Mouse (Mus musculus) stomach, embryonic 14.5 days (tissue): Measurements from ENCODE around the gene Ncmap. TPM values are rescaled to one million over a fixed set of nuclear protein-coding genes. Genes with fewer than 3 reads are reported as not detected.
"Not testable (repeated sequence)": the region's sequence is repeated elsewhere in the genome, so short reads cannot be mapped to it uniquely, and the experiment has no call there.

Experiments used
- ATAC-seq: fragments of 200-750 bp; cut with Nextera tagmentation; 2 replicates; pipeline ENCODE4 v1.8.0; 2017; ENCODE audit warnings: low read depth, moderate TSS enrichment; ENCODE audit not compliant: insufficient number of reproducible peaks, insufficient read depth, low FRiP score
- H3K27ac ChIP-seq: fragments of 300-500 bp; sonication (generic); 2 replicates; pipeline ENCODE4 v1.5.1; 2014; ENCODE audit warnings: mild to moderate bottlenecking, low read length, moderate library complexity, mixed read lengths
- H3K27me3 ChIP-seq: fragments of 300-500 bp; sonication (generic); 2 replicates; pipeline ENCODE4 v1.6.1; 2014; ENCODE audit warnings: low read length, control low read depth, mixed read lengths; ENCODE audit not compliant: control insufficient read depth, insufficient read depth
- H3K36me3 ChIP-seq: fragments of 300-500 bp; sonication (generic); 2 replicates; pipeline ENCODE4 v1.6.1; 2014; ENCODE audit warnings: mild to moderate bottlenecking, control low read depth, low read length, moderate library complexity, mixed read lengths; ENCODE audit not compliant: control insufficient read depth, insufficient read depth
- H3K4me1 ChIP-seq: fragments of 300-500 bp; sonication (generic); 2 replicates; pipeline ENCODE4 v1.6.1; 2014; ENCODE audit warnings: low read length, control low read depth, mixed read lengths; ENCODE audit not compliant: control insufficient read depth, insufficient read depth
- H3K4me2 ChIP-seq: fragments of 300-500 bp; sonication (generic); replicated peaks from 2 replicates; pipeline ENCODE4 v1.6.1; 2014; ENCODE audit warnings: low read depth, low read length, control low read depth
- H3K4me3 ChIP-seq: fragments of 300-500 bp; sonication (generic); 2 replicates; pipeline ENCODE4 v1.5.1; 2014; ENCODE audit warnings: low read depth, low read length, control low read depth
- H3K9ac ChIP-seq: fragments of 300-500 bp; sonication (generic); replicated peaks from 2 replicates; pipeline ENCODE4 v1.6.1; 2014; ENCODE audit warnings: low read depth, mild to moderate bottlenecking, control low read depth, low read length, moderate library complexity, mixed read lengths
- H3K9me3 ChIP-seq: fragments of 300-500 bp; sonication (generic); 2 replicates; pipeline ENCODE4 v1.6.1; 2016; ENCODE audit warnings: low read depth, low read length, control low read depth; ENCODE audit not compliant: control insufficient read depth
- WGBS: fragments of 180-500 bp; shearing (Covaris S2); extraction: QIAGEN DNeasy Blood & Tissue Kit; methylation state at CpG from one replicate; pipeline ENCODE4 v1.1.7; 2014; 5-methylcytosine and 5-hydroxymethylcytosine counted together
- polyA plus RNA-seq: library from polyadenylated mRNA; unstranded; fragments of >200 nt; fragmentation: Nextera tagmentation; extraction: Ambion mirVana; gene quantifications from 2 replicates; pipeline ENCODE4 v1.2.1, GENCODE M21; 2014

Ncmap gene
- polyA plus RNA-seq, 1 experiment from 2014 or later: 21.1 TPM

DNA sequence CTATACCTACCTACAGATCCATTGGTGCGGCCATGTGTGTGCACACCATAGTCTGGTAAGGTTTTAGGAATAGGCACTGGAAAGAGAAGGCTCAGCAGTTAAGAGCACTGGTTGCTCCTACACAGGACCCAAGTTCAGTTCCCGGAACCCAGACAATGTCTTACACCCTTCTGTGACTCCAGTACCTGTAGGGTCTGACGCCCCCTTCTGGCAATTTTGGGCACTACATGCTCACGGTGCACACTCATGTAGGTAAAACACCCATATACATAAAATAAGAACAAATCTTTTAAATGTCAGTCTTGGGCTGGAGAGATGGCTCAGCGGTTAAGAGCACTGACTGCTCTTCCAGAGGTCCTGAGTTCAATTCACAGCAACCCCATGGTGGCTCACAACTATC, 24.7 kb downstream of the Ncmap start:
- Histone ChIP-seq H3K36me3 (no peaks in the 10 kb centered on the region), H3K4me3 (no peak overlapping the region), H3K9me3 (no peaks in the 10 kb centered on the region), H3K27me3 (no peaks in the 10 kb centered on the region), H3K27ac (no peak overlapping the region), H3K9ac (no peak overlapping the region), H3K4me2 (no peak overlapping the region), H3K4me1 (no peaks in the 10 kb centered on the region)
- no peak for ATAC-seq
- 76% methylated on average over 5 of the region's 5 CpGs for WGBS

DNA sequence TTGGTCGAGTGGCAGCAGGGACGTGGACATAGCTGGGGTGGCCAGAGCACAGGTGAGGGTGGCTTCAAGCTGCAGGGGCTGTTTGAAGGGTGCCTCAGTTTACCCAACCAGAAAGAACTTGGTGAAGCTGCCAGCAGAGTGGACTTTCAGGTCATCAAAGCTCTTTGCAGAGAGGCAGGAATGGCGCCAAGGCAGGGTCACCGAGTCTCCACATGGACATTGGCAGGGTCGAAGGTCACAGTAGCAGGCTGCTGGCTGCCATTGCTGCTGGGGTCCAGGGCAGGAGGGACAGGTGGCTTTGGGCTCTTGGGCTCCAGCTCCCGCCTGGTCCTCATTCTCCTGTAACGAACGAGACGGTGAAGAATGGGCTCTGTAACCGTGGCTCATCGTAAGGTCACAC, 27.7 kb downstream of the Ncmap start:
- ATAC-seq: no peak
- no peak overlapping the region for H3K27ac ChIP-seq
- H3K4me2 ChIP-seq: no peak overlapping the region
- no peak overlapping the region for H3K4me3 ChIP-seq
- H3K27me3 ChIP-seq: no peaks in the 10 kb centered on the region
- no peaks in the 10 kb centered on the region for H3K4me1 ChIP-seq
- no peaks in the 10 kb centered on the region for H3K9me3 ChIP-seq
- H3K9ac ChIP-seq: no peak overlapping the region
- H3K36me3 ChIP-seq: no peaks in the 10 kb centered on the region
- WGBS: 71% methylated on average over 11 of the region's 11 CpGs

DNA sequence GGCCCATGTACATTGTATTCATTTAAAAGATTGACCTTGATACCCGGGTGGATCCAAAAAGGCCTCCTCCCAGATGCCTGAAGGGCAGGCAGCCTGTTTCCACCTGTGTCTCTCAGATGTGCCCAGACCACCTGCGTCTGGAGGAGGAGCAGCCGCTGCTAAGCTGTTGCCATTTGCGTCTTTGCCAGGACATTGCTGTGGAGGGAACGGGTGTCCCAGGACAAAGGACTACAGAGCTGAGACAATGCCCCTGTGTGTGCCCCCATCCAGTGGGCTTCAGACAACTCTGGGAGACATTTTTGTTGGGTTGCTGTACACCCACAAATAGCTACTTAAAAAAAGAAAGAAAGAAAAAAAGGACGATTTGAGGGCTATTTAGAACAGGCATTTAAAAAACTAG, 35.2 kb downstream of the Ncmap start:
- 34% methylated on average over 6 of the region's 6 CpGs for WGBS
- H3K27ac ChIP-seq: no peak overlapping the region
- H3K4me3 ChIP-seq: no peak overlapping the region
- H3K9me3 ChIP-seq: no peaks in the 10 kb centered on the region
- H3K36me3 ChIP-seq: no peaks in the 10 kb centered on the region
- no peaks in the 10 kb centered on the region for H3K27me3 ChIP-seq
- H3K4me2 ChIP-seq: no peak overlapping the region
- ATAC-seq: no peak
- no peaks in the 10 kb centered on the region for H3K4me1 ChIP-seq
- no peak overlapping the region for H3K9ac ChIP-seq

DNA sequence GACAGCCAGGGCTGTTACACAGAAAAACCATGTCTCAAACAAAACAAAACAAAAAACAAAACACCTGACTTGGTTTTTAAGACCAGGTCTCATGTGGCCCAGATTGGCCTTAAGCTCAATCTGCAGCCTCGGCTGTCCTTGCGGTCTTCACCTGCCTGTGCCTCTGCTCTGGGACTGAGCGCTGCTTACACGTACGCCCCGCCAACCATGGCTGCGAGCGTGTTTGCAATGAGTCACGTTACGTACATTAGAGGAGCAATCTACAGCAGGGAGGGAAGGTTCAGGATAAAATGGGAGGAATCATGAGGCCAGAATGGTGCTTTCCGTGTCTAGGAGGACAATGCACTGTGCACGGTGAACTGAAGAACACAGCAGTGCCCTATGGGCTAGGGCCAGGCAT, 36.3 kb downstream of the Ncmap start:
- ATAC-seq: no peak
- WGBS: 90% methylated on average over 12 of the region's 12 CpGs

DNA sequence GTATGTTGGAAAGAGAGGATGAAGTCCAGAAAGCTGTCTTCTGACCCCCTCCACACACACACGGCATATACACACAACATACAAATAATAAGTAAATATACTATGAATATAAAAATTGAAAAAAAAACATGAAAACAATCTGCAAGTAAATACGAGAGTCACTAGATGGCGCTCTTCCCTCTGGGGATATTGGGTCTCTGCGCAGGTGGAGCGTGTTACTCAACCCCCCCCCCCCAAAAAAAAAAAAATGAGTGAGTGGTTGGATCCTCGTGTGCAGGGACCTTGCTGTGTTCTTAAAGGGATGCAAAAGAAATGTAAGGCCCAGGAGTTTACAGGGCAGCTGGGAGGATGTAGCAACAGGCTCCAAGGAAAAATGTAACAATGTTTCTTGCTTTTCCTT, 39.3 kb downstream of the Ncmap start:
- 1% methylated on average over 6 of the region's 6 CpGs for WGBS
- H3K4me1 ChIP-seq: peaks cover 7% of the 10 kb centered on the region; the same call in 1 of the 2 replicates
- H3K9me3 ChIP-seq: no peaks in the 10 kb centered on the region
- no peaks in the 10 kb centered on the region for H3K27me3 ChIP-seq
- no peak overlapping the region for H3K4me3 ChIP-seq
- H3K4me2 ChIP-seq: no peak overlapping the region
- no peak for ATAC-seq
- no peak overlapping the region for H3K27ac ChIP-seq
- H3K9ac ChIP-seq: no peak overlapping the region
- H3K36me3 ChIP-seq: no peaks in the 10 kb centered on the region

More for the DNA sequence above, 36.3 kb downstream of the Ncmap start:
- Histone ChIP-seq H3K9me3 (no peaks in the 10 kb centered on the region), H3K27ac (no peak overlapping the region), H3K27me3 (no peaks in the 10 kb centered on the region), H3K9ac (no peak overlapping the region), H3K36me3 (no peaks in the 10 kb centered on the region), H3K4me3 (no peak overlapping the region), H3K4me1 (no peaks in the 10 kb centered on the region), H3K4me2 (no peak overlapping the region)

DNA sequence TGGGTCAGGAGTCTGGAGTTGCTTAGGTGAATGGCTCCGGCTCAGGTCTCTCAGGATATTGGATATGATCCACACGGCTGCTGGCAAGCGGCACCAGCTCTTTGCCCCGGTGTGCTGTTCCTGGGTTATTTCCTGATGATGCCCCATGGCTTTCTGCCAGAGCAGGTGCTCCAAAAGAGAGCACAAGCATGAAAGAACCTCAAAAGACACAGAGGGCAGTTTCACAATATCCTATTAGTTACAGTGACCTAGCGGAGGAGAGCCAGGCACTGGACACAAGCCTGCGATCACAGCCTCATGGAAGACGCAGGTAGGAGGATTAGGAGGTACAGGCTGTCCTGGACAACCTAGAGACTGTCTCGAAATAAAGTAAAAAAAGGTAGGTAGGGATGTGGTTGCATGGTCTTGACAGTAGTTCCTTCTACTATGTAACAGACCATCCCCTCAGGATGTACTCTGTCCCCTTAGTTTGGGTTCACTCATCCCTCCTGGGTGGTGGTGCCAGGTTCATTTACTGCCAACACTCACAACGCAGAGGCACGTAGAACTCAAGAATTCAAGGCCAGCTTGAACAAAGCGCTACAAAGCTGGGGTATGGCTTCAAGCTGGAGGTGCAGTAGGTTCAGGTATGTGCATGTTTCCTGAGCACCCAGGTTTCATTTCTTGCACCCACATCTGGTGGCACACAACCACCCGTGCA, 40.7 kb downstream of the Ncmap start:
- no peaks in the 10 kb centered on the region for H3K9me3 ChIP-seq
- 83% methylated on average over 12 of the region's 12 CpGs for WGBS
- H3K9ac ChIP-seq: no peak overlapping the region
- no peak overlapping the region for H3K4me2 ChIP-seq
- no peak for ATAC-seq
- H3K4me3 ChIP-seq: no peak overlapping the region
- H3K27me3 ChIP-seq: no peaks in the 10 kb centered on the region
- no peak overlapping the region for H3K27ac ChIP-seq
- H3K36me3 ChIP-seq: no peaks in the 10 kb centered on the region
- H3K4me1 ChIP-seq: peaks cover 7% of the 10 kb centered on the region; the same call in 1 of the 2 replicates

DNA sequence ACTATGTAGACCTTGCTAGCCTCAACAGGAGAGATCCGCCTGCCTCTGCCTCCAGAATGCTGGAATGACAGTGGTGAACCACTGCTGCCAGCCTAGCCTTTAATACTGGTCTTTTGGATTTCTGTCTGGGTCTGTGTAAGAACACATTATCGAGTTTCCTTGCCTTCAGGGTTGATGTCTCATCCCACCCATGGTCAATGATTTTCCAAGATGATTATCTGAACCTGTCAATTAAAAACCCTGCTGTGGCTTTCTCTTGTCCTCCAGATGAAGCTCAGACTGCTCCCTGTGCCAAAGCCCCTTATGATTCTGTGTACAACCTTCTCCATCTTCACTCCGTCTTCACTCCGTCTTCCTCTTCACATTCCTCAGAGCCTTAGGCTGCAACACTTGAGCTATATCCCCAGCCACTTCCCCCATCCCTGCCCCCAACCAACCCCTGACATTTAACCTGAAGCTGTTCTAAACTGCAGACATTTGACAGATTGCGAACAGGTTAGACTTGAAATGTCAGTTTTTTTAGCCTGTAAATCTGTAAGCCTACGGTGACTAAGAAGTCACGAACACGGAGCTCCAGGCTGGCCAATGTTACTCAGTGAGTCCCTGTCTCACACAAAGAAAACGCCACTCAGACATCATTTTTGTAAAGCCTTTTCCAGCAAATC, 42.0 kb downstream of the Ncmap start:
- Histone ChIP-seq H3K27me3 (no peaks in the 10 kb centered on the region), H3K4me2 (no peak overlapping the region), H3K4me3 (no peak overlapping the region), H3K36me3 (no peaks in the 10 kb centered on the region), H3K9ac (no peak overlapping the region), H3K27ac (no peak overlapping the region; the same call in 1 of the 2 replicates), H3K9me3 (no peaks in the 10 kb centered on the region), H3K4me1 (peaks cover 12% of the 10 kb centered on the region; the same call in 1 of the 2 replicates)
- no peak for ATAC-seq
- 60% methylated on average over 9 of the region's 9 CpGs for WGBS

DNA sequence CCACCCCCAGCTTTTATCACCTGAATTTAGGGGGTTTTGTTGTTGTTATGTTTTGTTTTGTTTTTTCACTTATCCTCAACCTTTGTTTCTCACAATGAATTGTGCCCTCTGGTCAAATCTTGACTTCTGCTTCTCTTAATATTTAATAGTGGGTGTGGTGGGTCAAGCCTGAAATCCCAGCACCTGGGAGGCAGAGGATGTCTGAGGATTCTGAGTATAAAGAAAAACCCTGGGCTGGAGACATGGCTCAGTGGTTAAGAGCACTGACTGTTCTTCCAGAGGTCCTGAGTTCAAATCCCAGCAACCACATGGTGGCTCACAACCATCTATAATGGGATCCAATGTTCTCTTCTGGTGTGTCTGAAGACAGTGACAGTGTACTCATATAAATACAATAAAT, 43.3 kb downstream of the Ncmap start:
- not testable (repeated sequence) for H3K4me2 ChIP-seq, ATAC-seq, H3K36me3 ChIP-seq, H3K27me3 ChIP-seq, H3K9me3 ChIP-seq, H3K4me3 ChIP-seq, H3K9ac ChIP-seq
- peak overlapping the region; percentile 98 for H3K27ac ChIP-seq
- H3K4me1 ChIP-seq: peaks cover 12% of the 10 kb centered on the region; the same call in 1 of the 2 replicates
